Mouse (Mus musculus): ENCODE measurements around the gene Rnf225.
A peak's percentile ranks its signal among the peaks of the same experiment; 100 is the strongest.
"Not testable (repeated sequence)": the region's sequence is repeated elsewhere in the genome, so short reads cannot be mapped to it uniquely, and the experiment has no call there.

Rnf225 gene

DNA sequence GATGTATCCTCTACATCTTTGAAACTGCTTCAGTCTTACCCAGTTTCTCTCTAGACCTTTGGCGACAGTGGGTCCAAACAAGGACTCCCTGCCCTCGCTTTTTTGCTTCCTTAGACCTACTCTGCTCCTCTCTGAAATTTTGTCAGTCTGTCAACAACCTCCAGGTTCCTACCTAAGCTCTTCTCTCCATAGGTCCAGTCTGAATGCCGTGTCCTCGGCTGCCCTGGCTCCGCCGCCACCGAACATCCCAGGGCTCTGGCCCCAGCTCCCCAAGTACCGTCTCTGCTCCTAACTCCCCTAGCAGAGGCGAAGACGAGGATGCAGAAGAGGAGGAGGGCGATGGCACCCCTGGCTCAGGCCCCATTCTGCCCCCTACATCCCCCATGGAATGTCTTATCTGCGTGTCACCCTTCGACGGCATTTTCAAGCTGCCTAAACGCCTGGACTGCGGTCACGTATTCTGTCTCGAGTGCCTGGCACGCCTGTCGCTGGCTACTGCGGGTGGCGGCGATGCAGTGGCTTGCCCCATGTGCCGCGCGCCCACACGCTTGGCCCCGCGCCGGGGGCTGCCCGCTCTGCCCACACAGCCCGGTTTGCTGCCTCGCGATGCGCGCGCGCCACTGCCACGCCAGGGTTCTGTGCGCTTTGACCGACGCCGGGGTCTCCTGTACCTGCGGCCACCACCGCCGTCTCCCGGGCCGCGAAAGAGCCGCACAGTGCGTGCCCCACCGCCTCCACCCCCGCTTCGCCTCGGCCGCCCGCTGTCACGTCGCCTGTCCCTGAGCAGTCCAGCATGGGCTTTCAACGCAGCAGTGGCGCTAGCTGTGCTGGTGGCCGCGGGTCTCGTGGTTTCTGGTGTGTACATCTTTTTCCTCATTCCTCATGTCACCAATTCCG, 725 bp downstream of the Rnf225 start:
- peak; percentile 21 for DNase-seq (ENCODE audit: low spot score)

DNA sequence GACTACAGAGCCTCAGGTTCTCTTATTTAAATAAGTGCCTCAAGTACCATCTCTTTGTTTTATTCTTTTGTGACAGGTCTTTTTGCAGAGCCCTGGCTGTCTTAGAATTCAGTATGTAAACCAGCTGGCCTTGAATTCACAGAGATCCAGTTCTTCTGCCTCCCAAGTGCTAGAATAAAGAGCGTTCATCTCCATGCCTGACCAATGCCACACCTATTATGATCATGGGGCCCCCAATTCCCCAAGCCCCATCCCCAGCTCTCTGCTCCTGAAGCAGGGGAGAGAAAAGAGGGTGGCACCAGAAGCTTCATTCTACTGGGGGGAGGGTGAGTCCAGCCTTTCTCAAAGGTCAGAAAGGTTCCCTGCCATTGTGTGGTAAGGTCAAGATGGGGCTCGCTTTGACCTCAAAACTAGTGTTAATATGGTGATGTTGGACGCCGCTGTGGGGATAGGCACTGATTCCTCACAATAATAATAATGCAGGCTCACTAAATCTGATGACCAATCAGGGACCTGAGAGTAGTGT, 6.5 kb downstream of the Rnf225 start:
- no peak for DNase-seq (ENCODE audit: low spot score)

DNA sequence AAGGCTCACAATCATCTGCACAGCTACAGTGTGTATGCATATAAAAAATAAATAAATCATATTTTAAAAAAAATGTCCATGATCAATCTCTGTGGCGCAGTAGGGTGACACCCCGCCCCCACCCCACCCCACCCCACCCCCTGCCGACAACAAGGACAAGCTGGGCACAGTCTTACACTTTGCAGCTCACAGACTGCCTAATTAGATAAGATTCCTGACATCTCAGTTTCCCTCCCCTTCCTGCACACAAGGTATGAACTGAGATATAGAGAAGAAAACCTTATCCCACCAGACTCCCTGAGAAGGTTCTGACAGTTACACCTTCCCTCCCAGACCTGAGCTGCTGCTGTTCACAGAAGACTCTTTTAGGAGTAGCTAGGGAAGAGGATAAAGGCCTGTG, 7.6 kb downstream of the Rnf225 start:
- no peak for DNase-seq (ENCODE audit: low spot score)

DNA sequence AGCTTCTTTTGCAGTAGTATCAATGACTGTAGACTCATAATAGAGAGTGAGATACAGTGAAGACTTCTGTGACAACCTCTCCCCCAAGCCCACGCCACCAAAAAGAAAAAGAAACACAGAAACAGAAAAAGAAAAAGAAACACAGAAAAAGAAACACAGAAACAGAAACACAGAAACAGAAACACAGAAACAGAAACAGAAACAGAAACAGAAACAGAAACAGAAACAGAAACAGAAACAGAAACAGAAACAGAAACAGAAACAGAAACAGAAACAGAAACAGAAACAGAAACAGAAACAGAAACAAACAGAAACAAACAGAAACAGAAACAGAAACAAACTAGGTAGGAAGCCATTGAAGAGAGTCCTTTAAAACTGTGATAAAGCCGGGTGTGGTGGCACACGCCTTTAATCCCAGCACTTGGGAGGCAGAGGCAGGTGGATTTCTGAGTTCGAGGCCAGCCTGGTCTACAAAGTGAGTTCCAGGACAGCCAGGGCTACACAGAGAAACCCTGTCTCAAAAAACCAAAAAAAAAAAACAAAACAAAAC, 10.1 kb downstream of the Rnf225 start:
- DNase-seq (ENCODE audit: low spot score) = not testable (repeated sequence)

DNA sequence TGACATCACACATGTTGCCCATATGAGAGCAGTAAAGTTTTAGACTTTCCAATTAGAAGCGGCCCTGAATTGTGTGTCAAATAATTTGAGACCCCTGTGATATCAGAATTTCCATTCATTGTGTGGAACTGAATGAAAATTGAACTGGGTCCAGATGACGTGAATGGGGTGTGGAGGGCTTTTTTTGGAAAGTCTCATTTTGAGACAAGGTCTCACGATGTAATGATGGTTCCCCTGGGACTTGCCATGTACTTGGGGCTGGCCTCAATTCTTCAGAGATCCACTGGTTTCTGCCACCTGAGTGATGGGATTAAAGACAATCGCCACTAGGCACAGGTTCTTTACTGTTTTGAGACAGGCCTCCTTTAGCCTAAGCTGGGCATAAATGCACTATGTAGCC, 13.4 kb downstream of the Rnf225 start:
- no peak for DNase-seq (ENCODE audit: low spot score)

DNA sequence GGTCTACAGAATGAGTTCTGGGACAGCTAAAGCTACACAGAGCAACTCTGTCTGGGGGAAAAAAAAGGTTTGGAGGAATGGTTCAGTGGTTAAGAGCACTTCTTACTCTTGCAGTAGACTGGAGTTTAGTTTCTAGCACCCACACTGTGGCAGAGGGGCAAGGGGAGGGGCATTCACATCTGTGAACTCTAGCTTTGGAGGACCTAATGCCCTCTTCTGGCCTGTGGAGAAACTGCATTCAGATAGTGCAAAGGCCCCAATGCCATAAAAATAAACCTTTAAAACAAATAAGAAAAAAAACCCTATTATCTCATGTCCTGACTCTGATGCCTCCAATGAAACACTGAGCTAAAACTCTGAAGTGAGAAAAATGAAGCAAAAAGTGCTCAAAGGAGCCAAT, 16.3 kb downstream of the Rnf225 start:
- DNase-seq (ENCODE audit: low spot score) = no peak

DNA sequence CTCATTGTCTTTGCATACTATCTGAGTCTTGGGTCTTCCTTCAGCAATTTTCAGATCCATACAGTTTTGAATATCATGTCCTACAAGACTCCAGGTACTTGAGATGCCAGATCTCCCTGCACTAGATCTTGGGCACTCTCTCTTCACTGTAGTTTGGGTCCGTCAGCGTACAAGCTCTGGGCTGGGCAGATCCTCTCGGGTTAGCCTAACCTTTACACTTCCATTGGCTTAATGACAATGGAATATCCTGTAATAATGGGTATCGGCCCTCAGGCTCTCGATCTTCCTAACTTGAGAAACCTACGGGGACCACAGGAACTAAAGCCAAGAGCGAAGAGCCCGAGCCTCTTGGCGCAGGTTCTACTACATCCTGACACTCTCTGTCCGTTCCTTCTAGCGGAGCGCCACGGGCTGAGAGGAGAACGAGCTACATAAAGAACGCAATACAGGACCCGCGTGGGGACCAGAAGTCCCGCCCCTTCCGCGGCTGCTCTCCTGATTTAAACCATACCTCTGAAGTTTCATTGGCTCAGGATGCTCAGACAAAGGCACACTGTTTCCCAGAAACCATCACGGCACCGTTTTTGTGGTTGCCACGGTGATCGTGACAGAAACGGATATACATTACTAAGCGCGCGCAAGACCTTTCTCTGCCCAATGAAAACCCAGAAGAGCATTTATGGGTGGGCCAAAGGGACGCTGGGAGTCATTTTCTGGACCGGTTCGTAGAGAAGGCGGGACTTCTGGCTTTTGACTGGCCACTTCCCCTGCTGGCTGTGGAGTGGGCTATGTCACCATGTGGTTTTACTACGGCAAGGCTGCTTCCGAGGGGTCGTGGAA, 22.0 kb downstream of the Rnf225 start:
- peak; percentile 91 for DNase-seq (ENCODE audit: low spot score)

DNA sequence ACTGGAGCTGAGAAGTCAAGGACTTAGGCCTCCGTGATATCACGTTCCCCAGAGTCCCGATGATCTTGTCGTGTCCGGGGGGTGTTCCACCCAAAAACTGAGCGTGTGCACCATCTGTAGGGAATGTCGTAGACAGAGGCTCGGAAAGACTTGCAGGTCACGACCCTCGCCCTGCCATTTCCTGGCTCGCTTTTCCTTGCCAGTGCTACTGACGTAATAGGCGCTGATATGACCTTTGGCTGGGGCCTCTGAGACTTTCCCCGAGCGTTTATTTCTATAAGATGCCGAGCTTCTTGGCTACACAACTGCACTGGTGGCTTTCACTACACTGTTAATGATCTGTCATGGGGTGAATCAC, 22.6 kb downstream of the Rnf225 start:
- DNase-seq (ENCODE audit: low spot score) = no peak

DNA sequence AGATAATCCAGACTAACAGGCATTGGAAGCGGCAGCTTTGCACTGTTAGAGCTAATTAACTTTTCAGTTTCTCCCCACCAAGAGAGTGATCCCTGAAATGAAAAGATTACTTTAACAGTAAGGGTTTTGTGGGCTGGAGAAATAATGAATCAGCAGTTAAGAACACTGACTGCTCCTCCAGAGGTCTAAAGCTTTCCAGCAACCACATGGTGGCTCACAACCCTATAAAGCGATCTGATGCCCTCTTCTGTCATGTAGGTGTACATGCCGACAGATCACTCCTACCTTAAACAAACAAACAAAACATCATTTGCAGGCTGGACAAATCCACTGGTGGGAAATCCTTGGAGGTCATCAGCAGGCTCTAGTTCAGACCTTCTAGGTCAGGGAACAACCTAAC, 27.7 kb downstream of the Rnf225 start:
- DNase-seq (ENCODE audit: low spot score) = no peak

DNA sequence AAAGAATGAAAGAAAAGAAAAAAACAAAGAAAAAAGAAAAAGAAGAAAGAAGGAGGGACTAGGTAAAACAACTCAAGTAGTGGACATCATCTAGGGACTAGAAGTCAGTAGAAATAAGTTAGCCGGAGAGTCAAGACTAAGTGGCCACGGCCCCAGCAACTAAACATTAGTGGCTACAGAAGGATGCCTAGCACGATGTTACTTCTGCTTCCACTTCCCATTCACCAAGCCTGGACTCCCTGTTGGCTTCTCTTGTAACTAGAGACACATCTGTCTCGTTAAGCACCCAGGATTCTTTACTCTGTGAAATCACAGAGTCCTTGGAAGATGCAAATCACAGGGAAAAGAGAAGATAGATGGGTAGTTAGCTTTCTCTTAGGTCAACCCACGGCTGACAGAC, 30.3 kb downstream of the Rnf225 start:
- DNase-seq (ENCODE audit: low spot score) = no peak

DNA sequence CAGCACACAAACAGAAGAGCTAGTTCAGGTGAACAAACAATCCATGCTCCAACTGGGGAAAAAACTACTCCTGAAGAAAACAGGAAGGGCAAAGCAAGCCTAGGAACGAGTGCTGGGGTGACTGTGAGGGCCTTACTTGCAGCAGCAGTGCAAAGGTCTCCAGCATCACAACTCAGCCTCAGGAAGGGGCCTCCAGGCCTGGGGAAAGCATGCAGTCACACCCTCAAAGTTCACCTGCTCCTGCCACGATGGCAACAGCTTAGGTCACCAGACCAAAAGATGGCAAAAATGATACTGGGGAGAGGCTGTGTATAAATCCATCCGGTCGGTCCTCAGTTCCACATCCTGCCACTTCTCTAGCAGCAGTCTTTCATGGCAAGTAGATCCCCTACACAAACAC, 31.7 kb downstream of the Rnf225 start:
- DNase-seq (ENCODE audit: low spot score) = no peak

DNA sequence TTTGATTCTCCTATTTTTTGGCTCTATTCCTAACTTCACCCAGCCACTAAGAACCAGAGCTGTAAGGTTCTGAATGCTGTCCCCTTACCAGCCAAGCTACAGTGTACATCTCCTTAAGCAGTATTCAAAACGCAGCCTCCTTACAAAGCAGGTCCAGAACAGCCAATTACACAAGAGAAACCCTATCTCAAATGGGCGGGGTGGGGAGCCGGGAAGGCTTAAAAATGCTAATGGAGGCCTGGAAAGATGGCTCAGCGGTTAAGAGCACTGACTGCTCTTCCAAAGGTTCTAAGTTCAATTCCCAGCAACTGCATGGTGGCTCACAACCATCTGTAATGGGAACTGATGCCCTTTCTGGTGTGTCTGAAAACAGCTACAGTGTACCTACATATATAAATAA, 32.5 kb downstream of the Rnf225 start:
- no peak for DNase-seq (ENCODE audit: low spot score)

DNA sequence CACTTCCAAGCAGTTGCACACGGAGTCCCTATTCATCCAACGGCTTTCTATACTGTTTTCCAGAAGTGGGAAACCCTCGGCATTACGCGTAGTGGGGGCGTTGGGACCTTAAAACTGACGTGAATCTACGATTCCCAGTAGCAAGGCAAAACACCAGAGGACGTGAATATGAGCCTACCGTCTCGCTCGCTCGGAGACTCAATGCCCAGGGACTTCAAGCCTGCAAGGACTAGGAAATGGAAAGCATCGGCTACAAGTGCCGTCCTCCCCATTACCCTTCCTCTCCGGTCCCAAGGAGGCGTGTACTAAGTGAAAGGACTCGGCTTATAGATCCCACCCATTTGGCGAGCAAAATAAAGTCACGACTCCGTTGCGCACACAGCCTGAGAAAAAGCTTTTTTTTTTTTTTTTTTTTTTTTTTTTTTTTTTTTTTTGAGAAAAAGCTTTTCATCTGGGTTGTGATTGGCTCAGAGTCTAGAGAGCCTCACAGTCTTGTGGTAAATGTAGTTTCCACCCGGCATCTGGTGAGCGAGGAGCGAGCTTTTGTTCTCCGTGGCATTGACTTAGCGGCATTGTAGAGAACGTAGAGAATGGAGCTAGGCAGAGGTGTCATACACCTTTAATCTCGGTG, 34.4 kb downstream of the Rnf225 start:
- DNase-seq (ENCODE audit: low spot score) = peak; percentile 36

DNA sequence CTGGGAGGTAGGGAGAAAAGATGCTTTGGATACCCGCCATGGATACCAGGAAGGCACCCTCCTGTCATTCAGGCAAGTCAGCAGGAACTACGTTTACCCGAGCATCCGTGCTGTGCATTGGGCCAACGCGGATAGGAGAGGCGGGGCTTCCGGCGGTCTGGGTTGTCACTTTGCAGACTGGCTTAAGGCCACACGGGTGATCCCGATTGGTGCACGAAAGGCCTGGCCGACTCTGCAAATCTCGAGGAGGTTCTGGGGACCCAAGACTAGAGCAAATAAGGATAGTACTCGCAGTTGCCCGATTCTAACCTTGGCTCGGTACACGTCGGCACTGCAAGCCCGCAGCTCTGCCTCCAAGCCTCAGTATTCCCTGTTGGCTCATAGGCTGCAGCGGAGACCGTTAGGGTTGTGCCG, 38.5 kb downstream of the Rnf225 start, which contains the start of gene Zfp324:
Zfp324 (plus strand) TSS at position 161 of the 414 bp plus-strand sequence.
- DNase-seq (ENCODE audit: low spot score) = peak; percentile 85

DNA sequence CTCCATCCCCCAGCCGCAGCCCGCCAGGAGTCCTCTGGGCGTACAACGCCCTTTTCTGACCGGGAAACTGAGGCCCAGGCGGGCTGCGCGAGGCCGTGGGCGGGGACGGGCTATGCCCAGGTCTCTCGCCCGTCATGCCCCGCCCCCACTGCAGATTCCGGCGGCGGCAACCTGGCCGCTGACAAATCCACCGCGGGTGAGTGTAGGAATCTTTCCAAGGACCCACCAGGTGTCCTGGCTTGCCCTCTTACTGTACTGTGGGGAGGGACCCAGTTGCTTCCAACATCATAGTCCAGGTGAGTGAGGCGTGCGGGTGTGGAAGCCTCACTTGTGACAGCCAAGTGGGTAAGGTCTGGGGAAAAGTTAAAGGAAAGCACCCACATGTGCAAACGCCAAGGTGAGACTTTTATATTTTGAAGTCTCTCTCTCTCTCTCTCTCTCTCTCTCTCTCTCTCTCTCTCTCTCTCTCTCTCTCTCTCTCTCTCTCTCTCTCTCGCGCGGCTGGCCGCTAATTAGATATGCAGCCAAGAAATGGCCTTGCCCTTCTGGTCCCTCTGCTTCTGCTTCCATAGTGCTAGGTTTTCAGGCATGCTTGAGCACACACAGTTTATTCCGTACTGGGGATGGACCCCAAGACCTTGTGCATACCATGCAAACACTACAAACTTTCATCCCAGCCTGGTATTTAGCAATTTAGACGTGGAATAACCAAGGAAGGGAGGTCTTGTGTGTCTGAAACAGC, 39.1 kb downstream of the Rnf225 start:
- peak; percentile 49 for DNase-seq (ENCODE audit: low spot score)

DNA sequence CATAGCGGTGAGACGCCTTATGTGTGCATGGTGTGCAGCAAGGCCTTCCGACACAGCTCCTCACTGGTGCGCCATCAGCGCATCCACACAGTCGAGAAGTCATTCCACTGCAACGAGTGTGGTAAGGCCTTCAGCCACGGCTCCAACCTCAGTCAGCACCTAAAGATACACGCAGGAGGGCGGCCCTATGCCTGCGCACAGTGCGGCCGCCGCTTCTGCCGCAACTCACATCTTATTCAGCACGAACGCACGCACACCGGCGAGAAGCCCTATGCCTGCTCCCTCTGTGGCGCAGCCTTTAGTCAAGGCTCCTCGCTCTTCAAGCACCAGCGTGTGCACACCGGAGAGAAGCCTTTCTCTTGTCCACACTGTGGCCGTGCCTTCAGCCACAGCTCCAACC, 43.7 kb downstream of the Rnf225 start:
- DNase-seq (ENCODE audit: low spot score) = no peak

DNA sequence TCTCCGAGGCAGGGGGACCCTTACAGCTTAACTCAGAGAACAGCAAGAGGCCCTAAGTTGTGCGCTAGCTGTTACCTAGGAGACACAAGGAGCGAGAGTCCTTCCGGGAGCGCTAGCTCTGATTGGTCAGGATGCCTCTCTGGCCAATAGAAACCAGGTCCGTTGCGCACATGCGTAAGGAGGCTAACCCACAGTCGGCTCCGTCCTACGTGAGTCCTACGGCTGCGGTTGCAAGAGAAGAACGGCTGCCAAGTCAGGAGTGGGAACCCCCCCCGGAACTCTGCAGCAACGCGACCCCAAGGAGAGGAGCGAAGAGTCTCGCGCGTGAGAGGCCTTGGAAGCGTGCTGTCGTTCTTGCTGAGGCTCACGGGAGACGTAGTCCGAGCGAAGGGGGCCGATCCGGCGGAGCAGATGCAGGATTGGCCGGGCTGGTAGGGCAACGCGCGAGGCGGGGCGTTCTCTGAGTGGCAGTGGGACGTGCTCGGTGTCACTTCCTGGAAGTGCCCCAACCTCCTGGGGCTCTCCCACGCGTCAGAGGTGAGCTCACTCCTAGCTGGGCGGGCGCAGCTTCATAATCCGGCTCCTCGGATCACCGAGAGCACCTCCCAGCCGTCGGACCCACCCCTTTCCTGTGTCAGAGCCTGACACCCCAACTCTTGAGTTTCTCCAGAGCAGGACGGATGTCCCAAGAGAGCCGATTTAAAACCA, 50.6 kb downstream of the Rnf225 start, which contains the start of gene Zfp446:
Zfp446 (plus strand) TSS at position 167 of the 708 bp plus-strand sequence.
- DNase-seq (ENCODE audit: low spot score) = peak; percentile 96

DNA sequence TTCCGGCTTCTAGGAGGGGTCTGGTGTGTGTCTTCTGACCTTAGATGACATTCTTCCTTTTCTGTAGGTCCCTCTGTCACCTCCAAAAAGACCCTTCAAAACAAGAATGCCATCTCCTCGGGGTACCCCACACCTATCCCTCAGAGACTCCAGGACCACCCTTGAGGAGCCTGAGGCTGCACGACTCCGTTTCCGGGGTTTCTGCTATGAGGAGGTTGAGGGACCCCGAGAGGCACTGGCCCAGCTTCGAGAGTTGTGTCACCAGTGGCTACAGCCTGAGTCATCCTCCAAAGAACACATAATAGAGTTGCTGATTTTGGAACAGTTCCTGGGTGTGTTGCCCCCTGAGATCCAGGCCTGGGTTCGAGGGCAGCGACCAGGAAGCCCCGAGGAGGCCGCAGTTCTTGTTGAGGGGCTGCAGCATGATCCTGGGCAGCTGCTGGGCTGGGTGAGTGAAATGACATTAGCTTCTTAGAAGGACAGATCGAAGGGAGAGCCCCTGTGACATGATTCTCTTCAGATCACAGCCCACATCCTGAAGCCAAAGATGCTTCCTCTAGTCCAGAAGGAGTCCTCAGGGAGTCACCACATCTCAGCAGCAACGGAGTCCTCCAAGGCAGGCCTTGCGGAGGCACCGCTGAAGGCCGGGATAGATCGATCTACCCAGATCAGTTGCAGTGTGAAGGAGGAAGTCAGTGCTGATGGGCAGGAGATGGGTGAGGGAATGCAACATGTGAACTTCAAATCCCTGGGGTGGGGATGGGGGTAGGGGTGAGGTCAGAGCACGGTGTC, 51.9 kb downstream of the Rnf225 start:
- DNase-seq (ENCODE audit: low spot score) = no peak

DNA sequence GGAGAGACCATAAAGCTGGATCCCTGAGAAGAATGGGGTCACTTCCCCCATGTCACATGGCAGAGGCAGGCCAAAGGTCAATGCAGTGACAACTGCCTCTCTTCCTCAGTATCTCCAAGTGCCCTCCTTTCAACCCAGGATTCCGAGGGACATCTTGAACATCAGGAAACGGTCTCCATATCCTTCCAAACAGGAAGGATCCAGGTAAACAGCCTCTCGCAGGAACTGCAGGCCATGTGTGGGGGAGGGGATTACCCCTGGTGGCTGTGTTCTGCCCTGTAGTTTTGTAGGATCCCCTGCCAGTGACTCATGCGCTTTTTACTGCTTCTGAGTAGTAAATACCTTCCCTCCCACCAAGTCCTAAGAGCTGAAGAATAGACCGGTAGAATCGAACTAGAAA, 52.6 kb downstream of the Rnf225 start:
- no peak for DNase-seq (ENCODE audit: low spot score)

DNA sequence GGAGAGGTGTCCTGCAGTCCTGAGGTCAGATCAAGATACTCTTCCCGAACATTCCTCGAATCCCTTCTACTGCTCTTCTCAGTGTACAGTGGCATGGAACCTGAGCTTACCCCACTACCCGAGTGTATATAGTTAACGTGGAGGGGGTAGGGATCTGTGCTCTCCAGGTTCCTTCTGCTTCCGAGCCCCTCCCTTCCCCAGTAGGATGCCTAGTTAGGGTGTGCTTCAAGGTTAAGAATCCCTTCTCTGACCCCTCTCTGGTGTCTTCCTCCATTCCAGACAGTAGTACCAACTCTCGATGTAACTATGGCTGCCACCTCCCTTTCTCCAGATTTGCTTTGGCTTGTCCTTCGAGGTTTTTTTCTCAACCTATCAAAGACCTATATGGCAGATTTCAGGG, 53.1 kb downstream of the Rnf225 start:
- no peak for DNase-seq (ENCODE audit: low spot score)
